Mouse (Mus musculus): ENCODE measurements around the gene Syne2. TPM values are rescaled to one million over a fixed set of nuclear protein-coding genes. Genes with fewer than 3 reads are reported as not detected.

Syne2 gene
- polyA plus RNA-seq, 1 experiment from 2014 or later = 49.6 TPM

- Histone ChIP-seq H3K9ac (no peak overlapping the region), H3K27me3 (replicated peaks) (no peaks in the 10 kb centered on the region), H3K9me3 (no peaks in the 10 kb centered on the region), H3K4me3 (no peak overlapping the region), H3K4me2 (no peak overlapping the region), H3K36me3 (no peaks in the 10 kb centered on the region), H3K4me1 (peaks cover 61% of the 10 kb centered on the region), H3K27ac (replicated peaks) (no peak overlapping the region)
- WGBS = 77% methylated on average over 8 of the region's 8 CpGs
- no peak for ATAC-seq (ENCODE audit: extremely low read depth, insufficient number of reproducible peaks, low FRiP score, low TSS enrichment)
Measured at GRCm38 (mm10) chr12:75851481-75851880, 33.5 kb downstream of the Syne2 start.

GRCm38 (mm10) chr12:75852384-75852783 is 34.5 kb downstream of the Syne2 start:
- Histone ChIP-seq H3K4me2 (no peak overlapping the region), H3K4me3 (no peak overlapping the region), H3K36me3 (no peaks in the 10 kb centered on the region), H3K9ac (no peak overlapping the region), H3K27ac (replicated peaks) (peak overlapping the region; percentile 26), H3K27me3 (replicated peaks) (no peaks in the 10 kb centered on the region), H3K9me3 (no peaks in the 10 kb centered on the region), H3K4me1 (peaks cover 62% of the 10 kb centered on the region)
- no peak for ATAC-seq (ENCODE audit: extremely low read depth, insufficient number of reproducible peaks, low FRiP score, low TSS enrichment)
- 54% methylated on average over 6 of the region's 6 CpGs for WGBS

GRCm38 (mm10) chr12:75853559-75853958 is 35.6 kb downstream of the Syne2 start:
- H3K9me3 ChIP-seq = no peaks in the 10 kb centered on the region
- H3K4me1 ChIP-seq = peaks cover 65% of the 10 kb centered on the region
- no peaks in the 10 kb centered on the region for H3K36me3 ChIP-seq
- no peak for ATAC-seq (ENCODE audit: extremely low read depth, insufficient number of reproducible peaks, low FRiP score, low TSS enrichment)
- peak overlapping the region; percentile 86 for H3K27ac ChIP-seq (replicated peaks)
- no peaks in the 10 kb centered on the region for H3K27me3 ChIP-seq (replicated peaks)
- peak overlapping the region; percentile 68 for H3K4me2 ChIP-seq
- WGBS = 13% methylated on average over 8 of the region's 8 CpGs
- H3K4me3 ChIP-seq = peak overlapping the region; percentile 29
- peak overlapping the region; percentile 71 for H3K9ac ChIP-seq

GRCm38 (mm10) chr12:75855051-75855453 is 37.1 kb downstream of the Syne2 start:
- Histone ChIP-seq H3K4me3 (no peak overlapping the region), H3K4me1 (peaks cover 64% of the 10 kb centered on the region), H3K4me2 (peak overlapping the region; percentile 36), H3K9ac (no peak overlapping the region), H3K36me3 (no peaks in the 10 kb centered on the region), H3K27me3 (replicated peaks) (no peaks in the 10 kb centered on the region), H3K9me3 (no peaks in the 10 kb centered on the region), H3K27ac (replicated peaks) (peak overlapping the region; percentile 75)
- WGBS = 5% methylated on average over 7 of the region's 7 CpGs
- peak; percentile 56; the same call in 1 of the 2 replicates for ATAC-seq (ENCODE audit: extremely low read depth, insufficient number of reproducible peaks, low FRiP score, low TSS enrichment)

DNA sequence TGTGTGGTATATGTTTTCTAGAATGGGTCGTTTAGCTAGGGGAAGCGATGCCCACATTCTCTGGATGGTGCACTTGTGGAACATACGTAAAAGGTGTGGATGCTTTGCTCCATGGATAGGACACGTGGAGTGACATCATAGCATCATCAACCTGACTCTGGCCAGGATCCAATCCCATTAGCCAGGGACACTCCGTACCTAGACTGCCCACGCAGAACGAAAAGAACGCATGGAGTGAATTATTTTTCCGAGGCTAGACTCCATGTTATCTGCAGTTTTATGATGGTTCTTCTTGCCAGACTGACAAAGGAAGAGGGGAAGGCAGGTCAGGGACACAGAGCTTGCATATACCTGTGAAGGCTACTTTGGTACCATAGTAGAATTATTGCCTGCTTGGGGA is 37.7 kb downstream of the Syne2 start:
- no peak for ATAC-seq (ENCODE audit: extremely low read depth, insufficient number of reproducible peaks, low FRiP score, low TSS enrichment)
- no peaks in the 10 kb centered on the region for H3K9me3 ChIP-seq
- WGBS = 71% methylated on average over 9 of the region's 9 CpGs
- no peak overlapping the region for H3K9ac ChIP-seq
- H3K4me1 ChIP-seq = peaks cover 62% of the 10 kb centered on the region
- H3K4me2 ChIP-seq = peak overlapping the region; percentile 36
- peak overlapping the region; percentile 75 for H3K27ac ChIP-seq (replicated peaks)
- H3K27me3 ChIP-seq (replicated peaks) = no peaks in the 10 kb centered on the region
- H3K4me3 ChIP-seq = no peak overlapping the region
- H3K36me3 ChIP-seq = no peaks in the 10 kb centered on the region

- Histone ChIP-seq H3K4me2 (no peak overlapping the region), H3K4me1 (peaks cover 60% of the 10 kb centered on the region), H3K4me3 (no peak overlapping the region), H3K9me3 (no peaks in the 10 kb centered on the region), H3K9ac (no peak overlapping the region), H3K36me3 (no peaks in the 10 kb centered on the region), H3K27ac (replicated peaks) (0 out of 2 replicates have a peak overlapping the region, but pooled peaks have one; percentile 20), H3K27me3 (replicated peaks) (no peaks in the 10 kb centered on the region)
- no peak for ATAC-seq (ENCODE audit: extremely low read depth, insufficient number of reproducible peaks, low FRiP score, low TSS enrichment)
- 54% methylated on average over 14 of the region's 14 CpGs for WGBS
Measured at GRCm38 (mm10) chr12:75856096-75856868, 38.3 kb downstream of the Syne2 start.

- Histone ChIP-seq H3K27ac (replicated peaks) (peak overlapping the region; percentile 30), H3K9ac (no peak overlapping the region), H3K4me1 (peaks cover 31% of the 10 kb centered on the region), H3K9me3 (no peaks in the 10 kb centered on the region), H3K36me3 (0 out of 2 replicates have a peak, but pooled peaks cover 3% of the 10 kb centered on the region), H3K27me3 (replicated peaks) (no peaks in the 10 kb centered on the region), H3K4me3 (no peak overlapping the region), H3K4me2 (peak overlapping the region; percentile 1; the same call in 1 of the 2 replicates)
- WGBS = 66% methylated on average over 11 of the region's 11 CpGs
- ATAC-seq (ENCODE audit: extremely low read depth, insufficient number of reproducible peaks, low FRiP score, low TSS enrichment) = no peak
Measured at GRCm38 (mm10) chr12:75859936-75860335, 42.0 kb downstream of the Syne2 start.

DNA sequence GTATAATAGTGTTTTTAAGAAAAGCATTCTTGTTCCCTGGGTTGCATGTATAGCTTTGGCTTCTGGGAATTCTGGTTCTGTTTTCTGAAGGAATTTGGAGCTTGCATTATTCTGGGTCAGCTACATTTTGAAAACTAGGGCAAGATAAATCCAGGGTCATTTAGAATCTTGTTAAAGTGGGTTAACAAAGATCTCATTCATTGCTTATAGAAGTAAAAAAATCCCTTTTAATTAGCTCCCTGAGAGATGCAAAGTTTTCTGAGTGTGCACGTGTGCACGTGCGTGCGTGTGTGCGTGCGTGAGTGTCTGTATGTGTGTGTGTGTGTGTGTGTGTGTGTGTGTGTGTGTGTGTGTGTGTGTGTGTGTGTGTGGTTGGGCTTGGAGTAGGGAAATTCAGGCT is 42.9 kb downstream of the Syne2 start:
- Histone ChIP-seq H3K36me3 (0 out of 2 replicates have a peak, but pooled peaks cover 3% of the 10 kb centered on the region), H3K9me3 (no peaks in the 10 kb centered on the region), H3K4me2 (no peak overlapping the region), H3K9ac (no peak overlapping the region), H3K27me3 (replicated peaks) (no peaks in the 10 kb centered on the region), H3K4me1 (peaks cover 28% of the 10 kb centered on the region), H3K27ac (replicated peaks) (no peak overlapping the region), H3K4me3 (no peak overlapping the region)
- ATAC-seq (ENCODE audit: extremely low read depth, insufficient number of reproducible peaks, low FRiP score, low TSS enrichment) = no peak
- 84% methylated on average over 6 of the region's 6 CpGs for WGBS

DNA sequence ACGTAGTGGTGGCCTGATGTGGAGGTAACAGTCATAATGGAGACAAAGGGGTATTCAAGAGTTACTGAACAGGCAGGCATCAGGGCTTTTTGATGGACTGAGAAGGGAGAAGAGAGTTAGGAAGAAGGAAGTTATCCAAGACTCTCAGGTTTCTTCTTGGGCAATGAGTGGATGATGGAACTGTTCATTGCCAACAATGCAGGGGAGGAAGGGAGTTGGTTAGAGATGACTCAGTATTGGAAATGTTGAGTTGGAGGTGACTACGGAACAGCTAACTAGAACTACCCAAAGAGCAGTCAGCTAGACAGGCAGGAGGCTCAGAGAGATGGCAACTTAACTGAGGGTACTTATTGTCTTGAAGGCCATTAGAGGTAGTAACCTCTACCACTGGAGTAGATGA is 47.2 kb downstream of the Syne2 start:
- Histone ChIP-seq H3K4me2 (no peak overlapping the region), H3K4me3 (no peak overlapping the region), H3K9ac (no peak overlapping the region), H3K4me1 (peaks cover 52% of the 10 kb centered on the region), H3K36me3 (0 out of 2 replicates have a peak, but pooled peaks cover 3% of the 10 kb centered on the region), H3K27ac (replicated peaks) (no peak overlapping the region), H3K9me3 (no peaks in the 10 kb centered on the region), H3K27me3 (replicated peaks) (no peaks in the 10 kb centered on the region)
- WGBS = 91% methylated on average over 2 of the region's 2 CpGs
- ATAC-seq (ENCODE audit: extremely low read depth, insufficient number of reproducible peaks, low FRiP score, low TSS enrichment) = no peak

GRCm38 (mm10) chr12:75866419-75867373 is 48.8 kb downstream of the Syne2 start:
- H3K9me3 ChIP-seq = no peaks in the 10 kb centered on the region
- no peak for ATAC-seq (ENCODE audit: extremely low read depth, insufficient number of reproducible peaks, low FRiP score, low TSS enrichment)
- peak overlapping the region; percentile 50; the same call in 1 of the 2 replicates for H3K27ac ChIP-seq (replicated peaks)
- H3K27me3 ChIP-seq (replicated peaks) = no peaks in the 10 kb centered on the region
- WGBS = 52% methylated on average over 17 of the region's 17 CpGs
- no peak overlapping the region for H3K4me3 ChIP-seq
- peak overlapping the region; percentile 29; the same call in 1 of the 2 replicates for H3K9ac ChIP-seq
- H3K4me1 ChIP-seq = peaks cover 60% of the 10 kb centered on the region
- H3K36me3 ChIP-seq = 0 out of 2 replicates have a peak, but pooled peaks cover 3% of the 10 kb centered on the region
- H3K4me2 ChIP-seq = peak overlapping the region; percentile 16; the same call in 1 of the 2 replicates

Data from heart, embryonic 13.5 days (tissue).